Mouse (Mus musculus) liver, embryonic 16.5 days (tissue): ENCODE results near the gene Mpv17. TPM values are rescaled to one million over a fixed set of nuclear protein-coding genes. Genes with fewer than 3 reads are reported as not detected.

Source experiments
- ATAC-seq: fragments of 200-750 bp; cut with Nextera tagmentation; 2 replicates; pipeline ENCODE4 v1.8.0; 2017; ENCODE audit warnings: low read depth, mild to moderate bottlenecking, moderate number of reproducible peaks, moderate library complexity
- H3K27ac ChIP-seq: fragments of 300-500 bp; sonication (generic); 2 replicates; pipeline ENCODE4 v1.5.1; 2014; ENCODE audit warnings: mild to moderate bottlenecking, low read length
- H3K27me3 ChIP-seq: fragments of 300-500 bp; sonication (generic); 2 replicates; pipeline ENCODE4 v1.6.1; 2014; ENCODE audit warnings: low read depth, low read length, mixed read lengths; ENCODE audit not compliant: control insufficient read depth, insufficient read depth
- H3K36me3 ChIP-seq: fragments of 300-500 bp; sonication (generic); 2 replicates; pipeline ENCODE4 v1.6.1; 2014; ENCODE audit warnings: mild to moderate bottlenecking; ENCODE audit not compliant: control insufficient read depth, insufficient read depth
- H3K4me1 ChIP-seq: fragments of 300-500 bp; sonication (generic); 2 replicates; pipeline ENCODE4 v1.6.1; 2014; ENCODE audit warnings: low read depth, low read length, mixed read lengths; ENCODE audit not compliant: control insufficient read depth
- H3K4me2 ChIP-seq: fragments of 300-500 bp; sonication (generic); 2 replicates; pipeline ENCODE4 v1.6.1; 2014; ENCODE audit warnings: low read depth, low read length, mixed read lengths
- H3K4me3 ChIP-seq: fragments of 300-500 bp; sonication (generic); 2 replicates; pipeline ENCODE4 v1.5.1; 2014; ENCODE audit warnings: low read depth, mild to moderate bottlenecking, low read length
- H3K9ac ChIP-seq: fragments of 300-500 bp; sonication (generic); 2 replicates; pipeline ENCODE4 v1.6.1; 2014; ENCODE audit warnings: low read depth, low read length
- H3K9me3 ChIP-seq: fragments of 300-500 bp; sonication (generic); replicated peaks from 2 replicates; pipeline ENCODE4 v1.6.1; 2016; ENCODE audit warnings: low read length; ENCODE audit not compliant: control insufficient read depth
- WGBS: fragments of 180-500 bp; shearing (Covaris S2); extraction: QIAGEN DNeasy Blood & Tissue Kit; methylation state at CpG from one replicate; pipeline ENCODE4 v1.1.7; 2014; ENCODE audit not compliant: insufficient replicate concordance; 5-methylcytosine and 5-hydroxymethylcytosine counted together
- polyA plus RNA-seq: library from polyadenylated mRNA; unstranded; fragments of >200 nt; fragmentation: Nextera tagmentation; extraction: Ambion mirVana; gene quantifications from 2 replicates; pipeline ENCODE4 v1.2.1, GENCODE M21; 2015

The Mpv17 gene
- 20.7 and 21.5 TPM in 2 replicates for polyA plus RNA-seq

DNA sequence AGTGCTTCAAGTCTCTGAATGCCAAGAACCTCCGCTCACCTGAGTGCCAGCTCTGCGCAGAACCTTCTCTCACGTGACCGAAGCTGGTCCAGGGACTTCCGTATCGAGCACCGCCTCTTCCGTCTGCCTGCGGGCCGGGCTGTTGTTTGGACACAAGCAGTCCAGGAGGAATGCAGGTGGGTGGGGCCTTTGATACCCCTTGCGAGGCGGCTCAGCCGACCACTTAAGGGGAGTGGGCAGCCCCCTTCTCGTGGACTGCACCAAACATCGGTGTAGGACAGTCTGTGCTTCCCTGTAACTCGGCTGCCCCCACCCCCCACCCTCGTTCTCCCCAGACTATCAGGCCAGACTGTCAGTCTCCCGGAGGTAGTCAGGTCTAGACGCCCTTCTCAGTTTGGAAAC, at the start of gene Mpv17:
Gene Mpv17, minus strand, starts transcription at position 100 of the 402 bp plus-strand sequence.
- H3K4me2 ChIP-seq, result peak within 1 kb of the TSS; percentile 87
- peak within 1 kb of the TSS; percentile 76 for H3K4me3 ChIP-seq
- no peaks in the 10 kb centered on the region for H3K27me3 ChIP-seq
- peak; percentile 93 for ATAC-seq
- peak within 1 kb of the TSS; percentile 35 for H3K27ac ChIP-seq
- H3K36me3 ChIP-seq, result peaks cover 24% of the 10 kb centered on the region
- H3K9ac ChIP-seq, result peak within 1 kb of the TSS; percentile 72
- H3K9me3 ChIP-seq, result no peaks in the 10 kb centered on the region
- H3K4me1 ChIP-seq, result peaks cover 13% of the 10 kb centered on the region
- WGBS, result under 1% methylated on average over 19 of the region's 19 CpGs

DNA sequence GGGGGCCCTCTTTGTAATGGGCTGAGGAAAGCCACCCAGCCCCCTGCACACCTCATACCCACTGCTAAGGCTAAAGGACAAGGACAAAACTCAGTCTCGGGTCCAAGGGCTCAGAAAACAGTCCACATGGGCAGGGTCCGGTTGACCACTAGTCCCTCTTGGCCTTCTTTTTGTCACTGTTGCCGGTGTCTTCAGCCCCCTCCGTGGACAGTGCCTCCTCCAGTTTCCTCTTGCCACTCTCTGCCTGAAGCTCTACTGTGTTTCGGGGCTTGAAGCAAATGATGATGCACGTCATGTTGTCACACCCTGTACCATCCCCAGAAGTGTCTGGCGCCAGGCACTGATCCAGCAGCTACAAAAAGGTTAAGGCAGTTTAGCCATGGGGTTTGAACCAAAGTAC, 48.9 kb upstream of the Mpv17 start:
- no peaks in the 10 kb centered on the region for H3K9me3 ChIP-seq
- H3K4me2 ChIP-seq, result peak overlapping the region; percentile 87
- H3K27ac ChIP-seq, result peak overlapping the region; percentile 79
- H3K36me3 ChIP-seq, result peaks cover 63% of the 10 kb centered on the region
- no peak for ATAC-seq
- 81% methylated on average over 7 of the region's 7 CpGs for WGBS
- no peaks in the 10 kb centered on the region for H3K27me3 ChIP-seq
- H3K4me1 ChIP-seq, result peaks cover 11% of the 10 kb centered on the region
- no peak overlapping the region; the same call in 1 of the 2 replicates for H3K9ac ChIP-seq
- peak overlapping the region; percentile 85 for H3K4me3 ChIP-seq

DNA sequence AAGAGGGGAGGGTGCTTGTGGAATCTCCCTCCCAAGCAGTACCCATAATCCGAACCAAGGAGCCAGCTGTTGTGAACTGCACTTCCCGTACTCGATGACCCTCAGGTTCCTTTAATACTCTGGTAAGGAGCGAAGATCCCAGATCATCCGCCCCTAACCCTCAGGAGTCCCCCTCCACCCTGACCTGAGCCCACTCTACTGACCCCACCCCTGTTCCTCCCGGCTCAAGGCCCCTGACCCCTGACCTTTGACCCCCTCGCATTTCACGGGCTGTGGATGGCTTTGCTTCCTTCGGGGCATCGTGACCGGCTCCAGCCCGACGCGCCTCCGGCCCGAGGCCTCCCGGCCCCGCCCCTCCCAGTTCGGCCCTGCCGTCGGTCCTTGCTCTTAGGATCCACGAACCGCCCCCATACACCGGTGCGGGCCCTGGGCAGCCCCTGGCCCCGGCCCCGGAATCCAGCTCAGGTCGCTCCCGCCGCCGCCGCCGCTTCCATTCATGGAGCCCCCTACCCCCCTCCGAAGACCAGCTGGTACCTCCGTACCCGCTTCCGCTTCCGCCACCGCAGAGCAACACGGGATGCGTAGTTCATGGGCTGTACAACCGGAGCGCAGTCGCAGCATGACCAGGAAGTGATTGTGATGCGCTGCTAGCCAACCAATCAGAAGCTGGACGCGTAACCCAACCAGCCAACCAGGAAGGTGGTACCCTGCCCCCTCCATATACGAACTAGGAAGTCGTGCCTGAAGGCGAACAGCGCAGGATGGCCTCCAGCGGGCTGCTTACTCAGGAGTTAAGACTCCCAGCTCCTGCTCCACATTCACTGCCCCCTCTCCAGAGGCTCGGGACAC, 47.9 kb upstream of the Mpv17 start, which contains the start of gene Zfp513:
Gene Zfp513, minus strand, starts transcription at position 562 of the 849 bp plus-strand sequence.
- Histone ChIP-seq H3K9ac (peak within 1 kb of the TSS; percentile 83), H3K9me3 (no peaks in the 10 kb centered on the region), H3K4me1 (peaks cover 11% of the 10 kb centered on the region), H3K4me2 (peak within 1 kb of the TSS; percentile 87), H3K27me3 (no peaks in the 10 kb centered on the region), H3K4me3 (peak within 1 kb of the TSS; percentile 85), H3K36me3 (peaks cover 63% of the 10 kb centered on the region), H3K27ac (peak within 1 kb of the TSS; percentile 84)
- WGBS, result 1% methylated on average over 53 of the region's 53 CpGs
- peak; percentile 99 for ATAC-seq

DNA sequence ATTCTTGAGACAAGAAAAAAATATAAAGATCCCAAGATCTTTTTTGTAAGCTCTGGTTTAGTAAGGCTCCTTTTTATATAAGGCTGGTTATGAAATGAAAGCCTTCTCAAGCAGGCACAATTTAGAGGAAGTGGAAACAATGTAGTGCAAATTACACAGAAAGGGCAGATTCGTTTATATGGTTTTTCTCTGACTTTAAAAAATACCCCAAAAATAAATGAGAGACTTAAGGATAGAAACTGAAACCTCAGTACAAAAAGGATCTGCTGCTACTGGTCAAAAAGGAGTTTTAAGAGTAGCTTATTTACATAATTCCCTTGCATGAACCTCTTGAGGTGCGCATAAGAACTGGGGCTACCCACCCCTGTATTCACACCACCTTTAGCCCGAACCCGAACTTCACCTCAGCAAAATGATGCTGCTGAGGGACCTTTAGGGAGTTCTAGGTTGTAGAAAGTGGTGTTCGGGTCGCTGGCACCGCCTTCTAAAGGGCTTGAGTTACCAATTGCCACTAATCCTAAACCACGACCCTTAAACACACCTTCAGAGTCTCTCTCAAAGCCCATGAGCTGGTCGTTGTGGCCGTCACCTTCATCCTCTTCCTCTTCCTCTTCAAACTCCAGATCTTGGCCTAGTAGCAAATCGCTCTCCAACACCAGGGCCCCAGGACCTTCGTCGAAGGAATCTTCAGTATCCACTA, 47.1 kb upstream of the Mpv17 start:
- Histone ChIP-seq H3K4me2 (peak overlapping the region; percentile 55), H3K4me3 (peak overlapping the region; percentile 85), H3K36me3 (peaks cover 66% of the 10 kb centered on the region), H3K27me3 (no peaks in the 10 kb centered on the region), H3K9me3 (no peaks in the 10 kb centered on the region), H3K4me1 (peaks cover 11% of the 10 kb centered on the region), H3K27ac (peak overlapping the region; percentile 84), H3K9ac (peak overlapping the region; percentile 83)
- WGBS, result 18% methylated on average over 13 of the region's 13 CpGs
- ATAC-seq, result no peak

DNA sequence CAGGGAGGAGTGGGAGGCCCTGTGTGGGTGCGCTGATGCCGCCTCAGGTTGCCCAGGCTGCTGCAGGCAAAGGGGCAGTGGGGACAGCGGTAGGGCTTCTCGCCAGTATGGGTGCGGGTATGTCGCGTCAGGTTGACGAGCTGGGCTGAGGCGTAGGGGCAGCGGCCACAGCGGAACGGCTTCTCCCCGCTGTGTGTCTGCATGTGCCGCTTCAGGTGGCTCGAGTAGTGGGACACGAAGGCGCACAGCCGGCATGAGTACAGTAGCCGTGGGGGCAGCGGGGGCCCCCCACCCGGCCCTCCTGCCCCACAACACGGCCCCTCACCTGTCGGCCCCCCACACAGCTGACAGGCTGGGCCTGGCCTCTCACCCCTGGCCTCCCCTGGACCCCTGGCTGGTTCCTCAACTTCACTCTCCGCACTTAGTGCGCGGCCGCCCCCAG, 46.3 kb upstream of the Mpv17 start:
- H3K36me3 ChIP-seq, result peaks cover 68% of the 10 kb centered on the region
- no peak overlapping the region for H3K4me3 ChIP-seq
- peaks cover 11% of the 10 kb centered on the region for H3K4me1 ChIP-seq
- 87% methylated on average over 27 of the region's 27 CpGs for WGBS
- no peaks in the 10 kb centered on the region for H3K9me3 ChIP-seq
- no peak overlapping the region for H3K9ac ChIP-seq
- H3K27me3 ChIP-seq, result no peaks in the 10 kb centered on the region
- no peak overlapping the region for H3K4me2 ChIP-seq
- H3K27ac ChIP-seq, result no peak overlapping the region
- ATAC-seq, result no peak

DNA sequence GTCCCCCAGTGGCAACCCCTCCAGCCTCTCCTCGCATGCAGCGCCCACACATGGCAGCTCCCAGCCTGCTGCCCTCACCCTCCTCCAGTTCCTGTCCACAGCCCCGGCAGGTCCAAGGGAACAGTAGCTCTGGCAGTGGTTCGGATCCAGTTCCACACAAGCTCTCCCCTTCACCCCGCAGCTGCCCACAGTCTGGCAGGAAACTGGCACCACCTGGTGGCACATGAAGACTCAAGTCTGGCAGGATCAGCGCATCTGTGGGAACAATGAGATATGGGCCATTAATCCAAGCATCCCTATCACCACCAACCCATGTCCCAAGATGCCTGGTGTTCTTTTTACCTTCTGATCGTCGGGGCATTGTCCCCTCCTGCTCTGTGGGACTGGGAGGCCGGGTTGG, 45.8 kb upstream of the Mpv17 start:
- WGBS, result 74% methylated on average over 9 of the region's 9 CpGs
- Histone ChIP-seq H3K4me2 (no peak overlapping the region), H3K36me3 (peaks cover 66% of the 10 kb centered on the region), H3K4me1 (peaks cover 11% of the 10 kb centered on the region), H3K9ac (no peak overlapping the region), H3K4me3 (no peak overlapping the region), H3K27ac (no peak overlapping the region), H3K27me3 (no peaks in the 10 kb centered on the region), H3K9me3 (no peaks in the 10 kb centered on the region)
- ATAC-seq, result no peak

DNA sequence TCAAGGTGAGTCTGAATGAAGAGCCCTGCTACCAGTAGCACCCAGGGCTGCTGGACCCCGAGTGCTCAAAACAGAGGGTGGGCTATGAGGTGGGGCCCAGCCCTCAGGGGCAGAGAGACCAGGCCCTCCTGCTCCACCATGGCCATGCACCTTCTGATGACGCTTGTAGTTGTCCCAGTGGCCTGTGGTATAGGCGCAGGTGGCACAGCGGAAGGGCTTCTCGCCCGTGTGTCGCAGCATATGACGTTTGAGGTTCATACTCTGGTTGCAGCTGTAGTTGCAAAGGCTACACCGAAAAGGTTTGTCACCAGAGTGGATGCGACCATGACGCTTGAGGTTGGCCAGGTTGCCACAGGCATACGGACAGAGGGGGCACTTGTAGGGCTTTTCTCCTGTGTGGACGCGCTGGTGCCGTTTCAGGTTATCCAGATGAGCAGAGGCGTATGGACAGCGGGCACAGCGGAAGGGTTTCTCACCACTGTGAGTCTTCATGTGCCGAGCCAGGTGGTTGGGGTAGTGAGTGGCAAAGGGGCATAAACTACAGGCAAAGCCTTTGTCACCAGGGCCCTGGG, 45.4 kb upstream of the Mpv17 start:
- Histone ChIP-seq H3K9ac (no peak overlapping the region), H3K4me3 (no peak overlapping the region), H3K36me3 (peaks cover 63% of the 10 kb centered on the region), H3K4me2 (no peak overlapping the region), H3K4me1 (peaks cover 16% of the 10 kb centered on the region), H3K27me3 (no peaks in the 10 kb centered on the region), H3K9me3 (no peaks in the 10 kb centered on the region), H3K27ac (no peak overlapping the region)
- ATAC-seq, result no peak
- 90% methylated on average over 19 of the region's 19 CpGs for WGBS

DNA sequence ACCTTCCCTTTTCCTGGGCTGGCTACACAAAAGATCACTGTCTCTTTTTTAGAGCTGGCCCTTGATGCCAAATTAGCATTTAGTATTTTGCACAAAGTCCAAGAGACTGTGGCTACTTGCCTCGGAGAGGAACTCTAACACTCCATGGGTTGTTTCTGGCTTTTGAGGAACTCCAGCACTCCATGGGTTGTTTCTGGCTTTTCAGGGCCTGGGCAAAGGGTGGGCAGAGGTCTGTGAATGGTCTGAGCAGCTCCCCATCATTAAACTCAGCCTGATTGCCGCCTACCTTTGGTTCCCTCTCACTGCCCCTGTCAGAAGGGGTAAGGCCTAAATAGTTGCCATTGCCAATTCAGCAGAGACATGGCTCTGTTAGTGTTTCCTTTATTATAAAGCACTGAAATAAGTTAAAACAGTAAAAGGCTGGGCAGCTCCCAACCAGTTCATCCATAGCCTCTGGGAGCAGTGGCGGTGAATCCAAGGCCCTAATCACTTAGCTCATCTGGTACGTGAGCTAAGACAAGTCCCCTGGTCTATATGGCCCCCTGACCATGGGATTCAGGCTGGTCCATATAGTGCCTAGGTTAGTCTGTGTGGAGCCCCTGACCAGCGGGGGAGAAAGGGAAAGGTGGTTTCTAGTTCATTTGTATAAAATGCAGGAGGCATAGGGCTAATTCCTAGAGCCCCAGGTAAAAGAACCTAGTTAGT, 44.7 kb upstream of the Mpv17 start:
- ATAC-seq, result no peak
- Histone ChIP-seq H3K27ac (no peak overlapping the region), H3K27me3 (no peaks in the 10 kb centered on the region), H3K36me3 (peaks cover 58% of the 10 kb centered on the region), H3K4me1 (peaks cover 21% of the 10 kb centered on the region), H3K9me3 (no peaks in the 10 kb centered on the region), H3K4me3 (no peak overlapping the region), H3K4me2 (no peak overlapping the region), H3K9ac (no peak overlapping the region)
- WGBS, result 74% methylated on average over 5 of the region's 5 CpGs
